14 mouse cellular contexts compared by ENCODE assay signal in the genomic region with DNA sequence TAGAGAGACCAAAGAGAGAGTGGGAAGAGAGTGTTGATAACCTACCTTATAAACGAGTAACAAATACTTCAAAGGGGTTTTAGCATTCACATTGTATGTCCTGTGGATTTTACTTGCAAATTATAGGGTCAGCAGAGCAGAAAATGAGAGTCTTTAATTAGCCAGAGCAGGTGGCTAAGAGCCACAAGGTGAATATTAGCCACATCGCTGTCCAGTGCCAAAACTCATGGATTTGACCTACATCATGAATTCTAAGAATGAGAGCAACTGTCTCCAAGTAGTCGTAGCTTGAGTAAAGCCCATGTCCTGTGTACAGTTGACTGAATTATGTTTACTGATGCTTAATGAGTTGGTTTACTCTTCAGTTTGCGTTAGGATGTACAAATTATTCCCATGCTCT.
"Had no signal": no experiment of that assay in that cellular context is flagged by ENCODE, and none has a peak within 500 bp of the region (broad histone marks: within the 10 kb centered on the region; RNA-seq: fewer than 3 reads in every experiment).

No protein-coding gene starts in this region.

- H3K27me3 ChIP-seq: limb, embryonic 15.5 days; midbrain, embryonic 13.5 days; neural tube, embryonic 15.5 days; stomach, embryonic 15.5 days had no signal

- H3K9ac ChIP-seq: limb, embryonic 15.5 days; liver, embryonic 14.5 days; midbrain, embryonic 13.5 days; neural tube, embryonic 15.5 days; stomach, embryonic 15.5 days had no signal

- DNase-seq: layer of hippocampus, adult 9-11 months; layer of hippocampus, postnatal 36 days; lung, adult 18-20 months; right cerebral cortex, postnatal 14 days; thymus, adult 2 months; thymus, postnatal 25 days had no signal

- H3K9me3 ChIP-seq: limb, embryonic 15.5 days; midbrain, embryonic 13.5 days; neural tube, embryonic 15.5 days; stomach, embryonic 15.5 days had no signal

- H3K4me2 ChIP-seq: limb, embryonic 15.5 days; midbrain, embryonic 13.5 days; neural tube, embryonic 15.5 days; stomach, embryonic 15.5 days had no signal

- H3K36me3 ChIP-seq: limb, embryonic 15.5 days; midbrain, embryonic 13.5 days; neural tube, embryonic 15.5 days; stomach, embryonic 15.5 days had no signal

- H3K27ac ChIP-seq: limb, embryonic 15.5 days; liver, embryonic 14.5 days; midbrain, embryonic 13.5 days; neural tube, embryonic 15.5 days; stomach, embryonic 15.5 days had no signal

- H3K4me1 ChIP-seq: limb, embryonic 15.5 days; midbrain, embryonic 13.5 days; neural tube, embryonic 15.5 days; stomach, embryonic 15.5 days had no signal

- ATAC-seq: inflammation-experienced regulatory T-cells, adult 6 months; intestine, postnatal 0 days; midbrain, embryonic 13.5 days had no signal

- H3K4me3 ChIP-seq: limb, embryonic 15.5 days; midbrain, embryonic 13.5 days; myocyte; neural tube, embryonic 15.5 days; stomach, embryonic 15.5 days had no signal
